Mouse (Mus musculus) neural tube, embryonic 15.5 days (tissue): ENCODE data around the gene Smco3. TPM values are rescaled to one million over a fixed set of nuclear protein-coding genes. Genes with fewer than 3 reads are reported as not detected.

ENCODE experiments used
- ATAC-seq: fragments of 200-750 bp; cut with Nextera tagmentation; 2 replicates; pipeline ENCODE4 v1.8.0; 2017; ENCODE audit warnings: mild to moderate bottlenecking, moderate TSS enrichment, moderate library complexity; ENCODE audit not compliant: low FRiP score
- H3K27ac ChIP-seq: fragments of 300-500 bp; sonication (generic); replicated peaks from 2 replicates; pipeline ENCODE4 v1.5.1; 2015; ENCODE audit warnings: mild to moderate bottlenecking, inconsistent platforms
- H3K27me3 ChIP-seq: fragments of 300-500 bp; sonication (generic); replicated peaks from 2 replicates; pipeline ENCODE4 v1.6.1; 2015; ENCODE audit warnings: inconsistent platforms
- H3K36me3 ChIP-seq: fragments of 300-500 bp; sonication (generic); 2 replicates; pipeline ENCODE4 v1.6.1; 2015; ENCODE audit warnings: inconsistent platforms
- H3K4me1 ChIP-seq: fragments of 300-500 bp; sonication (generic); 2 replicates; pipeline ENCODE4 v1.6.1; 2015; ENCODE audit warnings: inconsistent platforms
- H3K4me2 ChIP-seq: fragments of 300-500 bp; sonication (generic); 2 replicates; pipeline ENCODE4 v1.6.1; 2015; ENCODE audit warnings: inconsistent platforms, mild to moderate bottlenecking, moderate library complexity
- H3K4me3 ChIP-seq: fragments of 300-500 bp; sonication (generic); replicated peaks from 2 replicates; pipeline ENCODE4 v1.5.1; 2015; ENCODE audit warnings: mild to moderate bottlenecking, inconsistent platforms
- H3K9ac ChIP-seq: fragments of 300-500 bp; sonication (generic); replicated peaks from 2 replicates; pipeline ENCODE4 v1.6.1; 2015; ENCODE audit warnings: mild to moderate bottlenecking, inconsistent platforms
- H3K9me3 ChIP-seq: fragments of 300-500 bp; sonication (generic); replicated peaks from 2 replicates; pipeline ENCODE4 v1.6.1; 2016; ENCODE audit warnings: inconsistent platforms
- WGBS: fragments of 180-500 bp; shearing (Covaris S2); methylation state at CpG from one replicate; pipeline ENCODE4 v1.1.7; 2015; ENCODE audit warnings: mixed read lengths; 5-methylcytosine and 5-hydroxymethylcytosine counted together
- polyA plus RNA-seq: library from polyadenylated mRNA; unstranded; fragments of >200 nt; fragmentation: Nextera tagmentation; extraction: Ambion mirVana; gene quantifications from 2 replicates; pipeline ENCODE4 v1.2.1, GENCODE M21; 2015

The Smco3 gene
- polyA plus RNA-seq, 1 experiment from 2014 or later, result 2.5 TPM

GRCm38 (mm10) chr6:136847267-136847666, 12.0 kb upstream of the Smco3 start:
- Histone ChIP-seq H3K4me1 (no peaks in the 10 kb centered on the region), H3K4me3 (no peak overlapping the region), H3K27ac (no peak overlapping the region), H3K9ac (no peak overlapping the region), H3K9me3 (no peaks in the 10 kb centered on the region), H3K4me2 (no peak overlapping the region), H3K27me3 (no peaks in the 10 kb centered on the region), H3K36me3 (no peaks in the 10 kb centered on the region)
- WGBS, result 94% methylated on average over 3 of the region's 3 CpGs
- ATAC-seq, result no peak

- H3K4me1 ChIP-seq, result no peaks in the 10 kb centered on the region
- no peak overlapping the region for H3K4me3 ChIP-seq
- no peaks in the 10 kb centered on the region for H3K9me3 ChIP-seq
- WGBS, result 78% methylated on average over 5 of the region's 5 CpGs
- H3K9ac ChIP-seq, result no peak overlapping the region
- no peak overlapping the region for H3K27ac ChIP-seq
- H3K4me2 ChIP-seq, result no peak overlapping the region
- H3K36me3 ChIP-seq, result no peaks in the 10 kb centered on the region
- no peaks in the 10 kb centered on the region for H3K27me3 ChIP-seq
- no peak for ATAC-seq
Measured at GRCm38 (mm10) chr6:136845706-136846480, 10.6 kb upstream of the Smco3 start.

- 54% methylated on average over 2 of the region's 2 CpGs for WGBS
- no peaks in the 10 kb centered on the region for H3K27me3 ChIP-seq
- no peak overlapping the region for H3K4me3 ChIP-seq
- H3K36me3 ChIP-seq, result no peaks in the 10 kb centered on the region
- no peak overlapping the region for H3K27ac ChIP-seq
- H3K9me3 ChIP-seq, result no peaks in the 10 kb centered on the region
- ATAC-seq, result no peak
- H3K9ac ChIP-seq, result no peak overlapping the region
- H3K4me2 ChIP-seq, result no peak overlapping the region
- no peaks in the 10 kb centered on the region for H3K4me1 ChIP-seq
Measured at GRCm38 (mm10) chr6:136844903-136845302, 9.7 kb upstream of the Smco3 start.

GRCm38 (mm10) chr6:136837323-136837722, 2.1 kb upstream of the Smco3 start:
- 87% methylated on average over 3 of the region's 3 CpGs for WGBS
- no peak for ATAC-seq
- no peaks in the 10 kb centered on the region for H3K9me3 ChIP-seq
- H3K36me3 ChIP-seq, result no peaks in the 10 kb centered on the region
- H3K27ac ChIP-seq, result no peak overlapping the region
- H3K4me3 ChIP-seq, result no peak overlapping the region
- H3K27me3 ChIP-seq, result no peaks in the 10 kb centered on the region
- no peak overlapping the region for H3K9ac ChIP-seq
- H3K4me2 ChIP-seq, result no peak overlapping the region
- no peaks in the 10 kb centered on the region for H3K4me1 ChIP-seq

- WGBS, result 81% methylated on average over 5 of the region's 5 CpGs
- H3K36me3 ChIP-seq, result no peaks in the 10 kb centered on the region
- H3K4me2 ChIP-seq, result no peak overlapping the region
- H3K9me3 ChIP-seq, result no peaks in the 10 kb centered on the region
- no peak for ATAC-seq
- H3K27ac ChIP-seq, result no peak overlapping the region
- no peaks in the 10 kb centered on the region; the same call in 1 of the 2 replicates for H3K27me3 ChIP-seq
- H3K4me3 ChIP-seq, result no peak overlapping the region
- no peak overlapping the region for H3K9ac ChIP-seq
- H3K4me1 ChIP-seq, result peaks cover 10% of the 10 kb centered on the region
Measured at GRCm38 (mm10) chr6:136831712-136832111, 3.5 kb downstream of the Smco3 start.

GRCm38 (mm10) chr6:136828681-136829080, 6.6 kb downstream of the Smco3 start:
- H3K4me1 ChIP-seq, result peaks cover 12% of the 10 kb centered on the region
- peaks cover 18% of the 10 kb centered on the region for H3K36me3 ChIP-seq
- no peaks in the 10 kb centered on the region for H3K9me3 ChIP-seq
- H3K9ac ChIP-seq, result peak overlapping the region; percentile 53
- H3K4me2 ChIP-seq, result peak overlapping the region; percentile 62
- 32% methylated on average over 4 of the region's 4 CpGs for WGBS
- H3K4me3 ChIP-seq, result peak overlapping the region; percentile 53
- ATAC-seq, result no peak
- H3K27me3 ChIP-seq, result no peaks in the 10 kb centered on the region; the same call in 1 of the 2 replicates
- H3K27ac ChIP-seq, result peak overlapping the region; percentile 96

- under 1% methylated on average over 45 of the region's 45 CpGs for whole genome bisulfite sequencing
- peak within 1 kb of the TSS; percentile 99 for H3K4me3 ChIP-seq
- H3K9ac ChIP-seq, result peak within 1 kb of the TSS; percentile 98
- peak within 1 kb of the TSS; percentile 96 for H3K27ac ChIP-seq
- peak within 1 kb of the TSS; percentile 73 for H3K4me2 ChIP-seq
- peak; percentile 100 for ATAC-seq
- H3K9me3 ChIP-seq, result no peaks in the 10 kb centered on the region
- H3K36me3 ChIP-seq, result peaks cover 19% of the 10 kb centered on the region
- no peaks in the 10 kb centered on the region; the same call in 1 of the 2 replicates for H3K27me3 ChIP-seq
- peaks cover 12% of the 10 kb centered on the region for H3K4me1 ChIP-seq
Measured at GRCm38 (mm10) chr6:136827881-136828561, 7.2 kb downstream of the Smco3 start, which contains the start of gene Wbp11. Wbp11 (minus strand) TSS chr6:136828233.

GRCm38 (mm10) chr6:136827516-136827880, 7.8 kb downstream of the Smco3 start, which contains the start of gene BC049715:
BC049715 (plus strand) TSS chr6:136827626.
- H3K9ac ChIP-seq, result peak within 1 kb of the TSS; percentile 98
- H3K9me3 ChIP-seq, result no peaks in the 10 kb centered on the region
- peak within 1 kb of the TSS; percentile 96 for H3K27ac ChIP-seq
- H3K4me3 ChIP-seq, result peak within 1 kb of the TSS; percentile 99
- peak; percentile 18; the same call in 1 of the 2 replicates for ATAC-seq
- 0% methylated on average over 34 of the region's 34 CpGs for WGBS
- H3K4me1 ChIP-seq, result peaks cover 12% of the 10 kb centered on the region
- peaks cover 24% of the 10 kb centered on the region for H3K36me3 ChIP-seq
- peak within 1 kb of the TSS; percentile 73 for H3K4me2 ChIP-seq
- no peaks in the 10 kb centered on the region; the same call in 1 of the 2 replicates for H3K27me3 ChIP-seq

- 19% methylated on average over 7 of the region's 7 CpGs for WGBS
- no peak for ATAC-seq
- no peak overlapping the region for H3K27ac ChIP-seq
Measured at GRCm38 (mm10) chr6:136827116-136827515, 8.1 kb downstream of the Smco3 start.

GRCm38 (mm10) chr6:136824987-136825386, 10.3 kb downstream of the Smco3 start:
- no peaks in the 10 kb centered on the region for H3K9me3 ChIP-seq
- WGBS, result 95% methylated on average over 8 of the region's 8 CpGs
- no peak overlapping the region for H3K4me3 ChIP-seq
- no peak overlapping the region for H3K4me2 ChIP-seq
- no peak overlapping the region for H3K9ac ChIP-seq
- no peaks in the 10 kb centered on the region for H3K27me3 ChIP-seq
- H3K4me1 ChIP-seq, result peaks cover 12% of the 10 kb centered on the region
- peaks cover 50% of the 10 kb centered on the region for H3K36me3 ChIP-seq
- H3K27ac ChIP-seq, result no peak overlapping the region
- no peak for ATAC-seq

More at GRCm38 (mm10) chr6:136827116-136827515, 8.1 kb downstream of the Smco3 start:
- Histone ChIP-seq H3K4me1 (peaks cover 12% of the 10 kb centered on the region), H3K4me3 (peak overlapping the region; percentile 99), H3K9me3 (no peaks in the 10 kb centered on the region), H3K4me2 (peak overlapping the region; percentile 73), H3K36me3 (peaks cover 28% of the 10 kb centered on the region), H3K27me3 (no peaks in the 10 kb centered on the region; the same call in 1 of the 2 replicates), H3K9ac (peak overlapping the region; percentile 98)

- WGBS, result 96% methylated on average over 18 of the region's 18 CpGs
- ATAC-seq, result no peak
- H3K4me2 ChIP-seq, result no peak overlapping the region
- H3K9me3 ChIP-seq, result no peaks in the 10 kb centered on the region
- H3K36me3 ChIP-seq, result peaks cover 85% of the 10 kb centered on the region
- H3K9ac ChIP-seq, result no peak overlapping the region
- no peaks in the 10 kb centered on the region for H3K27me3 ChIP-seq
- H3K27ac ChIP-seq, result no peak overlapping the region
- H3K4me3 ChIP-seq, result no peak overlapping the region
- H3K4me1 ChIP-seq, result no peaks in the 10 kb centered on the region
Measured at GRCm38 (mm10) chr6:136821086-136821485, 14.2 kb downstream of the Smco3 start.

- ATAC-seq, result no peak
- Histone ChIP-seq H3K9ac (no peak overlapping the region), H3K36me3 (peaks cover 88% of the 10 kb centered on the region), H3K4me2 (no peak overlapping the region), H3K27me3 (no peaks in the 10 kb centered on the region), H3K4me3 (no peak overlapping the region), H3K27ac (no peak overlapping the region), H3K4me1 (no peaks in the 10 kb centered on the region), H3K9me3 (no peaks in the 10 kb centered on the region)
- WGBS, result 97% methylated on average over 21 of the region's 21 CpGs
Measured at GRCm38 (mm10) chr6:136820381-136820780, 14.9 kb downstream of the Smco3 start.
